Mouse (Mus musculus) lung, adult 2 months (tissue): ENCODE measurements around the gene Cox18.

Source experiments
- CTCF ChIP-seq: fragments of 200-500 bp; IDR thresholded peaks from 2 replicates; pipeline ENCODE4 v1.5.1; 2011; ENCODE audit warnings: mild to moderate bottlenecking, low read length, control low read depth; ENCODE audit not compliant: insufficient read depth
- POLR2A ChIP-seq: fragments of 200-500 bp; IDR thresholded peaks from 2 replicates; pipeline ENCODE4 v1.6.1; 2011; ENCODE audit warnings: low read depth, mild to moderate bottlenecking, control low read depth, low read length, borderline replicate concordance; ENCODE audit errors: extremely low read depth

DNA sequence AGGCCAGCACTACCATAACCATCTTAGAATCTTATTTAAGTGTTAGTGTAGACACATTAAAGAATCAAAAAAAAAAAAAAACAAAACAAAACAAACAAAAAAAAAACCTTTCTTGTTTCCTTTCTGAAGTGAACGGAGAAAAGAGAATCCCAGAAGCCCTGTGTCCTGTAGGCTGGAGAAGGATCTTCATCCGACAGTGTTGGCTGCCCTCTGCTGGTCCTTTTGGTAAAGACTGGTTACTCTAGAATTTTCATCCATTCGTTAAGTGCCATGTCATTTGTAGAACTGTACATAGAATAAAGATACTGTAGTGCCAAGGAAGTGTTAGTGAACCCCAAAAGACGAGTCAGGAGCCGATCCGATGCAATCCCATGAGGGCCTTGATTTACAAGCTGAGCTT, 29.0 kb downstream of the Cox18 start:
- TF ChIP-seq CTCF = peak; percentile 55; the same call in 1 of the 2 replicates
- TF ChIP-seq POLR2A = no peak
